Mouse (Mus musculus) MEL (cell line): ENCODE measurements around the gene Hdac4. TPM values are rescaled to one million over a fixed set of nuclear protein-coding genes. Genes with fewer than 3 reads are reported as not detected.

Source experiments
- DNase-seq: peaks from one replicate; pipeline ENCODE4 v3.0.0; 2011; ENCODE audit warnings: low read depth, low spot score
- H3K27ac ChIP-seq: 2 replicates; pipeline ENCODE4 v1.5.1; 2012; ENCODE audit warnings: low read depth, mild to moderate bottlenecking, control low read depth, low read length, moderate library complexity; ENCODE audit not compliant: control insufficient read depth
- H3K27me3 ChIP-seq, 2 experiments: fragments of 150-350 bp in 1 of 2; sonication (generic) in 1 of 2; 2 replicates each; pipeline ENCODE4 v1.6.1; 2012; ENCODE audit warnings: low read length in 2 of 2, mild to moderate bottlenecking in 2 of 2, improper control_type of control experiment in 1 of 2, moderate library complexity in 1 of 2; ENCODE audit not compliant: insufficient read depth in 2 of 2, control insufficient read depth in 1 of 2
- H3K36me3 ChIP-seq, 2 experiments: 2 replicates each; pipeline ENCODE4 v1.6.1; 2012 to 2014; ENCODE audit warnings: low read length in 2 of 2, improper control_type of control experiment in 1 of 2, inconsistent platforms in 1 of 2, mild to moderate bottlenecking in 1 of 2; ENCODE audit not compliant: insufficient read depth in 2 of 2, control insufficient read depth in 1 of 2
- H3K4me1 ChIP-seq, 2 experiments: fragments of 150-350 bp in 1 of 2; sonication (generic) in 1 of 2; 2 replicates each; pipeline ENCODE4 v1.6.1; 2012; ENCODE audit warnings: low read length in 2 of 2, improper control_type of control experiment in 1 of 2, mild to moderate bottlenecking in 1 of 2; ENCODE audit not compliant: insufficient read depth in 2 of 2, control insufficient read depth in 1 of 2
- H3K4me3 ChIP-seq, 2 experiments: fragments of 150-350 bp in 1 of 2; sonication (generic) in 1 of 2; 2 replicates each; pipeline ENCODE4 v1.5.1; 2012; ENCODE audit warnings: low read depth in 2 of 2, low read length in 2 of 2, mild to moderate bottlenecking in 2 of 2, moderate library complexity in 2 of 2, control low read depth in 1 of 2, improper control_type of control experiment in 1 of 2; ENCODE audit not compliant: control insufficient read depth in 1 of 2, insufficient read depth in 1 of 2
- H3K79me2 ChIP-seq: 2 replicates; pipeline ENCODE4 v1.6.1; 2012; ENCODE audit warnings: mild to moderate bottlenecking, low read length, moderate library complexity; ENCODE audit not compliant: control insufficient read depth, poor library complexity, insufficient read depth
- H3K9ac ChIP-seq: 2 replicates; pipeline ENCODE4 v1.6.1; 2012; ENCODE audit warnings: low read depth, mild to moderate bottlenecking, control low read depth, low read length, moderate library complexity; ENCODE audit not compliant: control insufficient read depth, poor library complexity, severe bottlenecking
- H3K9me3 ChIP-seq: fragments of 150-350 bp; sonication (generic); replicated peaks from 2 replicates; pipeline ENCODE4 v1.6.1; 2012; ENCODE audit warnings: mild to moderate bottlenecking, low read length, improper control_type of control experiment, moderate library complexity; ENCODE audit not compliant: insufficient read depth
- CHD1 ChIP-seq: IDR thresholded peaks from 2 replicates; pipeline ENCODE4 v1.6.1; 2012; ENCODE audit warnings: low read depth, mild to moderate bottlenecking, inconsistent platforms, low read length, improper control_type of control experiment
- EP300 ChIP-seq, 2 experiments: IDR thresholded peaks; 2 replicates each; pipeline ENCODE4 v1.6.1; 2011; ENCODE audit warnings: improper control_type of control experiment in 2 of 2, low read length in 2 of 2, low read depth in 1 of 2, mild to moderate bottlenecking in 1 of 2
- ETS1 ChIP-seq: IDR thresholded peaks from 2 replicates; pipeline ENCODE4 v1.6.1; 2012; ENCODE audit warnings: low read depth, mild to moderate bottlenecking, inconsistent platforms, low read length, improper control_type of control experiment, moderate library complexity
- GATA1 ChIP-seq: IDR thresholded peaks from 2 replicates; pipeline ENCODE4 v1.6.1; 2011; ENCODE audit warnings: low read depth, low read length, improper control_type of control experiment
- JUND ChIP-seq: IDR thresholded peaks from 2 replicates; pipeline ENCODE4 v1.6.1; 2011; ENCODE audit warnings: low read depth, mild to moderate bottlenecking, improper control_type of control experiment, low read length
- KAT2A ChIP-seq: conservative IDR thresholded peaks from 2 replicates; pipeline ENCODE4 v1.6.1; 2012; ENCODE audit warnings: low read depth, low read length, improper control_type of control experiment, inconsistent platforms
- MAFK ChIP-seq: IDR thresholded peaks from 2 replicates; pipeline ENCODE4 v1.6.1; 2011; ENCODE audit warnings: low read depth, mild to moderate bottlenecking, low read length, improper control_type of control experiment, borderline replicate concordance
- MAX ChIP-seq: IDR thresholded peaks from 2 replicates; pipeline ENCODE4 v1.6.1; 2011; ENCODE audit warnings: low read length, improper control_type of control experiment
- MEF2A ChIP-seq: IDR thresholded peaks from 2 replicates; pipeline ENCODE4 v1.6.1; 2014; ENCODE audit warnings: low read depth, mild to moderate bottlenecking, inconsistent platforms, low read length, improper control_type of control experiment; ENCODE audit not compliant: poor library complexity, insufficient replicate concordance, severe bottlenecking; ENCODE audit errors: extremely low read depth
- MXI1 ChIP-seq: IDR thresholded peaks from 2 replicates; pipeline ENCODE4 v1.6.1; 2011; ENCODE audit warnings: mild to moderate bottlenecking, low read depth, low read length, improper control_type of control experiment
- MYC ChIP-seq: IDR thresholded peaks from 2 replicates; pipeline ENCODE4 v1.6.1; 2011; ENCODE audit warnings: low read depth, mild to moderate bottlenecking, low read length, improper control_type of control experiment, moderate library complexity
- NELFE ChIP-seq: IDR thresholded peaks from 2 replicates; pipeline ENCODE4 v1.6.1; 2011; ENCODE audit warnings: low read depth, low read length, improper control_type of control experiment
- NRF1 ChIP-seq: IDR thresholded peaks from 2 replicates; pipeline ENCODE4 v1.6.1; 2014; ENCODE audit warnings: low read depth, mild to moderate bottlenecking, inconsistent platforms, low read length, improper control_type of control experiment, moderate library complexity; ENCODE audit not compliant: poor library complexity, insufficient read depth, severe bottlenecking
- POLR2AphosphoS5 ChIP-seq: IDR thresholded peaks from 2 replicates; pipeline ENCODE4 v1.6.1; 2012; ENCODE audit warnings: low read depth, borderline replicate concordance, mild to moderate bottlenecking, inconsistent platforms, low read length, moderate library complexity, mixed read lengths
- RCOR1 ChIP-seq: IDR thresholded peaks from 2 replicates; pipeline ENCODE4 v1.6.1; 2012; ENCODE audit warnings: low read depth, mild to moderate bottlenecking, inconsistent platforms, low read length, improper control_type of control experiment
- TBP ChIP-seq: IDR thresholded peaks from 2 replicates; pipeline ENCODE4 v1.8.0; 2011; ENCODE audit warnings: low read depth, low read length, improper control_type of control experiment
- TCF12 ChIP-seq: IDR thresholded peaks from 2 replicates; pipeline ENCODE4 v1.6.1; 2014; ENCODE audit warnings: low read depth, mild to moderate bottlenecking, inconsistent platforms, low read length, improper control_type of control experiment, moderate library complexity
- USF1 ChIP-seq: IDR thresholded peaks from 2 replicates; pipeline ENCODE4 v1.6.1; 2014; ENCODE audit warnings: low read depth, mild to moderate bottlenecking, inconsistent platforms, low read length, improper control_type of control experiment, moderate library complexity
- USF2 ChIP-seq, 2 experiments: IDR thresholded peaks; 2 replicates each; pipeline ENCODE4 v1.6.1; 2011 to 2012; ENCODE audit warnings: improper control_type of control experiment in 2 of 2, low read length in 2 of 2, borderline replicate concordance in 1 of 2, inconsistent platforms in 1 of 2, low read depth in 1 of 2, mild to moderate bottlenecking in 1 of 2; ENCODE audit not compliant: insufficient read depth in 1 of 2
- ZMIZ1 ChIP-seq: IDR thresholded peaks from 2 replicates; pipeline ENCODE4 v1.6.1; 2012; ENCODE audit warnings: low read depth, mild to moderate bottlenecking, inconsistent platforms, low read length, improper control_type of control experiment, moderate library complexity
- ZNF384 ChIP-seq: IDR thresholded peaks from 2 replicates; pipeline ENCODE4 v1.6.1; 2012; ENCODE audit warnings: low read depth, mild to moderate bottlenecking, inconsistent platforms, low read length, improper control_type of control experiment
- polyA plus RNA-seq, 2 experiments: library from polyadenylated mRNA; stranded (reverse) in 1 of 2; unstranded in 1 of 2; fragments of >175 nt in 1 of 2; fragments of >200 nt in 1 of 2; gene quantifications; 2 replicates each; pipeline versions ENCODE4 v1.2.1 to v1.2.4; 2012; ENCODE audit warnings: low replicate concordance in 2 of 2, low read depth in 1 of 2; ENCODE audit not compliant: insufficient read length in 2 of 2, insufficient read depth in 1 of 2, missing spikeins in 1 of 2
- total RNA-seq: library from RNA; depleted of rRNA; stranded (reverse); fragments of 300-350 nt; gene quantifications from 2 replicates; pipeline ENCODE4 v1.2.3, GENCODE M21; 2012

The Hdac4 gene
- total and polyA plus RNA-seq, 3 experiments = 11.0 to 19.5 (median 12.3) TPM

GRCm38 (mm10) chr1:92084004-92084403 is 111.5 kb downstream of the Hdac4 start:
- Histone ChIP-seq H3K79me2 (no peaks in the 10 kb centered on the region; the same call in none of the 2 replicates), H3K36me3 (peaks cover 0 to 29% of the 10 kb centered on the region in 2 experiments; a peak in 2 of 4 replicates), H3K27me3 (no peaks in the 10 kb centered on the region), H3K9ac (no peak overlapping the region), H3K27ac (no peak overlapping the region), H3K4me1 (peaks cover 11 to 23% of the 10 kb centered on the region in 2 experiments), H3K4me3 (no peak overlapping the region), H3K9me3 (no peaks in the 10 kb centered on the region)
- peak; percentile 32 for DNase-seq
- TF ChIP-seq EP300 (IDR thresholded peaks at IDR 0.05; ENCODE audit: low read depth in 1 of 2, low read length in 2 of 2) = peak; percentile 32 to 63; a peak in 3 of 4 replicates
- no peak for TF ChIP-seq MAFK
- TF ChIP-seq USF2 (IDR thresholded peaks at IDR 0.05; ENCODE audit: borderline replicate concordance in 1 of 2, insufficient read depth in 1 of 2, low read depth in 1 of 2, low read length in 2 of 2) = no peak
- no peak for TF ChIP-seq MYC
- TF ChIP-seq GATA1 = peak; percentile 61
- TF ChIP-seq, all 39 proteins: peak for 2

- Histone ChIP-seq H3K27me3 (no peaks in the 10 kb centered on the region), H3K9me3 (no peaks in the 10 kb centered on the region)
- no peak for TF ChIP-seq KAT2A
- TF ChIP-seq ETS1 = no peak
- no peak for TF ChIP-seq MAX
- TF ChIP-seq MAFK = no peak
- TF ChIP-seq POLR2AphosphoS5 = no peak
- no peak for TF ChIP-seq MYC
- TF ChIP-seq MXI1 = no peak
- TF ChIP-seq NRF1 = no peak
- peak in 1 of 2 experiments; percentile 3; a peak in 1 of 4 replicates for TF ChIP-seq EP300 (IDR thresholded peaks at IDR 0.05; ENCODE audit: low read depth in 1 of 2, low read length in 2 of 2)
- peak; percentile 79 for TF ChIP-seq ZNF384
- no peak for TF ChIP-seq ZMIZ1
- TF ChIP-seq TBP = 0 out of 2 replicates have a peak, but pooled peaks have one; percentile 26
- TF ChIP-seq RCOR1 = no peak
- no peak for TF ChIP-seq NELFE
- no peak for TF ChIP-seq CHD1
- TF ChIP-seq MEF2A = no peak
- TF ChIP-seq TCF12 = no peak
- no peak for TF ChIP-seq USF1
- no peak for TF ChIP-seq JUND
- TF ChIP-seq, all 39 proteins: peak for 3
- no peaks in the 10 kb centered on the region; the same call in 1 of the 2 replicates for H3K79me2 ChIP-seq
- peak; percentile 64 for DNase-seq
- H3K27ac ChIP-seq = no peak overlapping the region
- H3K9ac ChIP-seq = no peak overlapping the region
- H3K4me1 ChIP-seq = peaks cover 11 to 23% of the 10 kb centered on the region in 2 experiments
- peaks cover 0 to 29% of the 10 kb centered on the region in 2 experiments; a peak in 2 of 4 replicates for H3K36me3 ChIP-seq
- no peak overlapping the region for H3K4me3 ChIP-seq
These were observed 112.5 kb downstream of the Hdac4 start for GRCm38 (mm10) chr1:92082837-92083541.
